Mouse (Mus musculus): Measurements from ENCODE around the gene Ttll9. TPM values are rescaled to one million over a fixed set of nuclear protein-coding genes. Genes with fewer than 3 reads are reported as not detected.

The Ttll9 gene
- total and polyA plus RNA-seq, 2 experiments, result 0.11 TPM; not detected in 1

DNA sequence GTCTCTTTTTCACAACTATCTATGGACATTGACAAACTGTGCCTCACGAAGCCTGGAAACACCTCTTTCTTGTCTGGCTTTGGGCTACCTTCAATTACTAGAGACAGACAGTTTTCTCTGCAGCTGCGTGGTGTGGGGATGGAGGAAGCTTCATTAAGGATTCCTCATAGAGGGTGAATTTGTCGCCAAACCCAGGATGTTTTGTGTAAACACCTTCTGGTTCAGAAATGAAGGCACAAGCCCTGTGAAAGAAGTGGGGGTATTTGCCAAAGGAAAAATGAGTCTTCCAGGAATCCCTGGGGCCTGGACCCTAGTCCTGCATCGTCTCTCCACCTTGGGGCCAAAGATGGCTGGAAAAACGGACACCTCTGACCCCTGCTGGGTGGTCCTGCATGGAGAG, 54.5 kb downstream of the Ttll9 start:
- Histone ChIP-seq H3K9ac (ENCODE audit: low read depth, low read length) (no peak overlapping the region), H3K27ac (replicated peaks; ENCODE audit: insufficient read depth, low read depth, low read length) (no peak overlapping the region), H3K36me3 (ENCODE audit: control insufficient read depth, insufficient read depth, low read length) (peaks cover 4% of the 10 kb centered on the region; the same call in 1 of the 2 replicates), H3K27me3 (ENCODE audit: control insufficient read depth, insufficient read depth, low read length) (no peaks in the 10 kb centered on the region), H3K4me3 (ENCODE audit: insufficient read depth, low read depth, low read length) (no peak overlapping the region), H3K79me2 (ENCODE audit: control insufficient read depth, insufficient read depth, low read length) (peaks cover 9% of the 10 kb centered on the region), H3K4me1 (ENCODE audit: control insufficient read depth, insufficient read depth, low read length) (peaks cover 4% of the 10 kb centered on the region; the same call in 1 of the 2 replicates)
- no peak for TF ChIP-seq CTCF (IDR thresholded peaks at IDR 0.05; ENCODE audit: low read depth, low read length)
- no peak for TF ChIP-seq POLR2A (IDR thresholded peaks at IDR 0.05; ENCODE audit: extremely low read depth, insufficient read depth, low read length)
- 43% methylated on average over 5 of the region's 5 CpGs for WGBS
- no peak for DNase-seq (ENCODE audit: extremely low read depth, low read depth, low spot score)

DNA sequence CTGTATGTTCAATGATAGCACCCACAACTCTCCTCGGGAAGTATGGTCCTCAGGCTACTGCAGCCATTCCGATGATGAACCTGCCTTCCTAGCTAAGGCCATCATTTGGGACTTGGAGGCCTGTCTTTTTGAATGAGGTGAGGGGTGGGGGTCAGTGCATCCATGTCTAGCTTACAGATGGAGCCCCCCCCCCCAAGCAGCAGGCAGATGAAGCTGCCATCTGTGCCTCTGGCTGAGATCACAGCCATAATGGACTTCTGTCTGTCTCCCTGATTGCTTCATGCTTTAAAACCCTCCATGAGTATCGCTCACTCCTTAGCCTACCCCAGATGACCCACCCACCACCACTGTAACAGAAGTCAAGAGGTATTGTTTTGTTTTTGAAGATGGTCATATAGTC, 57.1 kb downstream of the Ttll9 start:
- no peaks in the 10 kb centered on the region for H3K36me3 ChIP-seq (ENCODE audit: control insufficient read depth, insufficient read depth, low read length)
- 77% methylated on average over 3 of the region's 3 CpGs for WGBS
- no peak for TF ChIP-seq POLR2A (IDR thresholded peaks at IDR 0.05; ENCODE audit: extremely low read depth, insufficient read depth, low read length)
- no peak for TF ChIP-seq CTCF (IDR thresholded peaks at IDR 0.05; ENCODE audit: low read depth, low read length)

DNA sequence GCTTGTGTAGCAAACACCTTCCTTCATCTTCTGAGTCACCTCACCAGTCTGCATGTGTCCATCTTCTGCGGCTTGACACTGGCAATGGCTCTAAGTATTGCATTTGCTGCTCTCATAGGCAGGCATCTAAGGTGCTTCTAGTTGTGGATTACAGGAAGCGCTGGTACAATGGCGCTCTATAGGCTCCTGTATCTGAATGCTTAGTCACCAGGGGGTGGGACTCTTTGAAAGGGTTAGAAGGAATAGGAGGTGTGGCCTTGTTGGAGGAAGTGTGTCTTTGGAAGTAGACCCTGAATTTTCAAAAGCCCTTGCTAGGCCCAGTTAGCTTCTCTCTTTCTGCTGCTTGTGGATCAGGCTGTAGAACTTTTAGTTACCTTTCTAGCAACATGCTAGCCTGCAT, 58.9 kb downstream of the Ttll9 start:
- no peak for TF ChIP-seq POLR2A (IDR thresholded peaks at IDR 0.05; ENCODE audit: extremely low read depth, insufficient read depth, low read length)
- no peak for TF ChIP-seq CTCF (IDR thresholded peaks at IDR 0.05; ENCODE audit: low read depth, low read length)
- DNase-seq (ENCODE audit: extremely low read depth, low read depth, low spot score), result no peak
- H3K9ac ChIP-seq (ENCODE audit: low read depth, low read length), result no peak overlapping the region
- H3K4me3 ChIP-seq (ENCODE audit: insufficient read depth, low read depth, low read length), result no peak overlapping the region
- H3K79me2 ChIP-seq (ENCODE audit: control insufficient read depth, insufficient read depth, low read length), result no peaks in the 10 kb centered on the region
- no peaks in the 10 kb centered on the region for H3K27me3 ChIP-seq (ENCODE audit: control insufficient read depth, insufficient read depth, low read length)
- no peak overlapping the region for H3K27ac ChIP-seq (replicated peaks; ENCODE audit: insufficient read depth, low read depth, low read length)
- no peaks in the 10 kb centered on the region for H3K4me1 ChIP-seq (ENCODE audit: control insufficient read depth, insufficient read depth, low read length)
- H3K36me3 ChIP-seq (ENCODE audit: control insufficient read depth, insufficient read depth, low read length), result no peaks in the 10 kb centered on the region
- 77% methylated on average over 3 of the region's 3 CpGs for WGBS

More for the DNA sequence above, 57.1 kb downstream of the Ttll9 start:
- H3K27ac ChIP-seq (replicated peaks; ENCODE audit: insufficient read depth, low read depth, low read length), result no peak overlapping the region
- H3K9ac ChIP-seq (ENCODE audit: low read depth, low read length), result no peak overlapping the region
- no peaks in the 10 kb centered on the region for H3K27me3 ChIP-seq (ENCODE audit: control insufficient read depth, insufficient read depth, low read length)
- peaks cover 7% of the 10 kb centered on the region for H3K79me2 ChIP-seq (ENCODE audit: control insufficient read depth, insufficient read depth, low read length)
- H3K4me3 ChIP-seq (ENCODE audit: insufficient read depth, low read depth, low read length), result no peak overlapping the region
- no peak for DNase-seq (ENCODE audit: extremely low read depth, low read depth, low spot score)
- H3K4me1 ChIP-seq (ENCODE audit: control insufficient read depth, insufficient read depth, low read length), result peaks cover 2% of the 10 kb centered on the region; the same call in 1 of the 2 replicates

DNA sequence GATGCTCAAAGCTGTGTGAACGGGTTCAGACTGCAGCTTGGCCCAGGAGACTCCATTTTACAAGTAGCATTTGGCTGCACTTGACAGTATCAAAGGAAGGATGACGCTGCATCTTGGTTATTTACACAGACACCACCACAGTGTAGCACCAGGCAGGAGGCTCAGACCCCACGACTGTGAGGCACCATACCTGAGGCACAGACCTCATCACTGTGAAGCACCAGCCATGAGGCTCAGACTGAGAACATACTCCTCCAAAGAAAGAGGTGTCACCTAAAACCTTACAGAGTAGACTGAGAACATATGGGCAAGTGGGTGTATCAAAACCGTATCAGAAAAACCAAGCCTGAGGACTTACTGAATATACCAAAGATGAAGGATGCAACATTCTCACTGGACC, 60.6 kb downstream of the Ttll9 start:
- Histone ChIP-seq H3K4me1 (ENCODE audit: control insufficient read depth, insufficient read depth, low read length) (no peaks in the 10 kb centered on the region), H3K36me3 (ENCODE audit: control insufficient read depth, insufficient read depth, low read length) (no peaks in the 10 kb centered on the region)
- TF ChIP-seq POLR2A (IDR thresholded peaks at IDR 0.05; ENCODE audit: extremely low read depth, insufficient read depth, low read length) (no peak), CTCF (IDR thresholded peaks at IDR 0.05; ENCODE audit: low read depth, low read length) (no peak)

DNA sequence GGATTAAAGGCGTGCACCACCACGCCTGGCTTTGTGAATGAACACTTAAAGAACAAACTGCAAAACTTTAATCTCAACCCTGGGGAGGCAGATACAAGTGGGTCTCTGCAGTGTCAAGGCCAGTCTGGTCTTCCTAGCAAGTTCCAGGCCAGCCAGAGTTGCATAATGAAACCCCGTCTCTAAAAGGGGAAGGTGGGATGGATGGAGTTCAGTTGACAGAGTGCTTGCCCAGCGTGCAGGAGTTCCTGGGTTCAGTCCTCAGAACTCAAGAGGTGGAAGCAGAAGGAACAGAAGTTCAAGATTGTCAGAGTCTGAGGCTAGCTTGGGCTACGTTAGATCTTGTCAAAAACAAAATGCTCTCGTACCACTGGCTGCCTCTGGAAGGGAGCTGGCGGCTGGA, 63.8 kb downstream of the Ttll9 start:
- no peak overlapping the region for H3K4me3 ChIP-seq (ENCODE audit: insufficient read depth, low read depth, low read length)
- 67% methylated on average over 7 of the region's 7 CpGs for WGBS
- H3K9ac ChIP-seq (ENCODE audit: low read depth, low read length), result no peak overlapping the region
- no peaks in the 10 kb centered on the region for H3K79me2 ChIP-seq (ENCODE audit: control insufficient read depth, insufficient read depth, low read length)
- H3K27me3 ChIP-seq (ENCODE audit: control insufficient read depth, insufficient read depth, low read length), result peaks cover 2% of the 10 kb centered on the region; the same call in 1 of the 2 replicates
- H3K27ac ChIP-seq (replicated peaks; ENCODE audit: insufficient read depth, low read depth, low read length), result no peak overlapping the region
- no peaks in the 10 kb centered on the region for H3K36me3 ChIP-seq (ENCODE audit: control insufficient read depth, insufficient read depth, low read length)
- TF ChIP-seq POLR2A (IDR thresholded peaks at IDR 0.05; ENCODE audit: extremely low read depth, insufficient read depth, low read length) (no peak), CTCF (IDR thresholded peaks at IDR 0.05; ENCODE audit: low read depth, low read length) (no peak)
- DNase-seq (ENCODE audit: extremely low read depth, low read depth, low spot score), result no peak
- H3K4me1 ChIP-seq (ENCODE audit: control insufficient read depth, insufficient read depth, low read length), result no peaks in the 10 kb centered on the region

More for the DNA sequence above, 60.6 kb downstream of the Ttll9 start:
- no peak overlapping the region for H3K27ac ChIP-seq (replicated peaks; ENCODE audit: insufficient read depth, low read depth, low read length)
- no peak for DNase-seq (ENCODE audit: extremely low read depth, low read depth, low spot score)
- H3K79me2 ChIP-seq (ENCODE audit: control insufficient read depth, insufficient read depth, low read length), result no peaks in the 10 kb centered on the region
- H3K4me3 ChIP-seq (ENCODE audit: insufficient read depth, low read depth, low read length), result no peak overlapping the region
- no peaks in the 10 kb centered on the region for H3K27me3 ChIP-seq (ENCODE audit: control insufficient read depth, insufficient read depth, low read length)
- 52% methylated on average over 4 of the region's 4 CpGs for WGBS
- H3K9ac ChIP-seq (ENCODE audit: low read depth, low read length), result no peak overlapping the region

DNA sequence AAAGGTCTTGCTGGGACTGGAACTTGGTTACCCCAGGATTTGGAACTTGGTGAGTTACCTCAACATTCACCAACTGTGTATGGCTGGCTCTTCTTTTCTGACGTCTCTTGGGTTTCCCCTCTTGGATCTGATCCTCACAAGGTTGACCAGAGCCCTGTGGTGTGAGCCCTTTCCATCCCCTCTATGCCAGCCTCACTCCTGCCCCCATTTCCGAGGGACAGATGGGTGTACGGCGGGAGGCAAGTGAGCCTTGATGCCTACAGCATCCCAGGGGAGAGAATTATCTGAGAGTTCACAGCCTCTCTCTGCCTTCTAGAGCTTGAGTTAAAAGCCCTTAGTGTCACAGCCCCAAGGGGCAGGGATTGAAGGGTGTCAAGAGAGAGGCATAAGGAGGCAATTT, 65.2 kb downstream of the Ttll9 start:
- TF ChIP-seq POLR2A (IDR thresholded peaks at IDR 0.05; ENCODE audit: extremely low read depth, insufficient read depth, low read length), result no peak
- no peak for TF ChIP-seq CTCF (IDR thresholded peaks at IDR 0.05; ENCODE audit: low read depth, low read length)
- no peaks in the 10 kb centered on the region for H3K36me3 ChIP-seq (ENCODE audit: control insufficient read depth, insufficient read depth, low read length)
- 55% methylated on average over 4 of the region's 4 CpGs for WGBS
- H3K4me1 ChIP-seq (ENCODE audit: control insufficient read depth, insufficient read depth, low read length), result no peaks in the 10 kb centered on the region
- DNase-seq (ENCODE audit: extremely low read depth, low read depth, low spot score), result no peak
- H3K9ac ChIP-seq (ENCODE audit: low read depth, low read length), result no peak overlapping the region
- H3K27me3 ChIP-seq (ENCODE audit: control insufficient read depth, insufficient read depth, low read length), result peaks cover 15% of the 10 kb centered on the region
- H3K27ac ChIP-seq (replicated peaks; ENCODE audit: insufficient read depth, low read depth, low read length), result no peak overlapping the region
- H3K4me3 ChIP-seq (ENCODE audit: insufficient read depth, low read depth, low read length), result no peak overlapping the region
- H3K79me2 ChIP-seq (ENCODE audit: control insufficient read depth, insufficient read depth, low read length), result no peaks in the 10 kb centered on the region
